Mouse (Mus musculus): Measurements from ENCODE around the gene Ap2b1. TPM values are rescaled to one million over a fixed set of nuclear protein-coding genes. Genes with fewer than 3 reads are reported as not detected.

The Ap2b1 gene
- polyA plus RNA-seq, 1 experiment from 2014 or later, result 127 TPM

DNA sequence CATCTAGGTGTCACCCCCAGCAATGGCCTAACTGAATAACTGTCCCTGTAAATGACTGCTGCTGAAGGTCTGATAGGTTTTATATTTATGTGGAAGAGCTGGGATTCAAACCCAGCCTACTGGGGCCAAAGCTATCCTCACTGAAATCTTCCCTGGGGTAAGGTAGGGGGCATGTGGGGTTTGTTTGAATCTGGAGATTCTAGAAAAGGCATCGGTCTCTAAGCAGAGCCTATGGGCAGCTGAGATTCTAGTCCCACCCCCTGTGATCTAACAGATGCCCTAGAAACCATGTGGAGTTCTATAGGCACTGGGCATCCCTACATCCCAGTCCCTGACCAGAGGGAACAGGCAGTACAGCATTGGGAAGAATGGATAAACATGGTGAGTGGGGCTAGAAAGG, 138.6 kb downstream of the Ap2b1 start, which contains the start of gene 1700020L24Rik:
1700020L24Rik (plus strand) TSS at position 301 of the 400 bp plus-strand sequence.
- peaks cover 19% of the 10 kb centered on the region for H3K27me3 ChIP-seq (replicated peaks)
- ATAC-seq (replicated peaks), result no peak
- WGBS, result 79% methylated on average over 1 of the region's 1 CpGs
- no peaks in the 10 kb centered on the region for H3K36me3 ChIP-seq (replicated peaks)
- H3K27ac ChIP-seq, result no peak within 1 kb of the TSS
- no peak within 1 kb of the TSS for H3K4me3 ChIP-seq
- no peak within 1 kb of the TSS for H3K9ac ChIP-seq
- H3K4me2 ChIP-seq, result no peak within 1 kb of the TSS
- peaks cover under 1% of the 10 kb centered on the region; the same call in 1 of the 2 replicates for H3K4me1 ChIP-seq
- H3K9me3 ChIP-seq, result no peaks in the 10 kb centered on the region

DNA sequence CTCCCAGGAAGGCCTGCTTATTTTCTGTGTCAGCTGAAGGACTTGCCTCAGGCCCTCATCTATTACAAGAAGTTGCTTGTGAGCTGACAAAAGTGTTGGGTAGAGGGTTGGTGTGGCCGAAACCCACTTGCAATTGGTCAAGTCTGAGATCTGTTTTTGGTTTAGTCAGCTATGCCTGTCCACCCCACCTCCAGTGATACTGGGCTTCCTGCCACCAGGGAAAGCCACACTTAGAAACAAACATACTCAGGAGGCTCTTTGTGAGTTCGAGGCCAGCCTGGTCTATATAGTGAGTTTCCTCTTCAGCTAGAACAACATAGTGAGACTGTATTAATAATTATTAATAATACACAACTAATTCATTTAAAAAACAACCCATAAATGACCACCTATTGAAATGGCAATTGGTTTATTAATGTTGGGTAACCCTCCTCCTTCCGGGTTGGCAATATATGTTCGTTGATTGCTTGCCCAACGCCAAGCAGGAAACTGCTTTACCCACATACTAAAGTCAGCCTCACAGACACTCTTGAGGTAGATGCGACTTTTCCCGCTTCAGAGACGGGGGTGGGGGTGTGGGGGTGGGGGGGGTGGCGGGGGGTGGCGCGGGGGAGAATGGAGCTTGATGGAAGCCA, 140.7 kb downstream of the Ap2b1 start:
- peaks cover 40% of the 10 kb centered on the region for H3K27me3 ChIP-seq (replicated peaks)
- H3K4me1 ChIP-seq, result peaks cover 5% of the 10 kb centered on the region
- no peak overlapping the region for H3K27ac ChIP-seq
- 0 out of 2 replicates have a peak overlapping the region, but pooled peaks have one; percentile 56 for H3K9ac ChIP-seq
- no peak for ATAC-seq (replicated peaks)
- H3K36me3 ChIP-seq (replicated peaks), result no peaks in the 10 kb centered on the region
- 34% methylated on average over 11 of the region's 11 CpGs for WGBS
- H3K4me3 ChIP-seq, result peak overlapping the region; percentile 58
- peak overlapping the region; percentile 81 for H3K4me2 ChIP-seq
- H3K9me3 ChIP-seq, result no peaks in the 10 kb centered on the region

DNA sequence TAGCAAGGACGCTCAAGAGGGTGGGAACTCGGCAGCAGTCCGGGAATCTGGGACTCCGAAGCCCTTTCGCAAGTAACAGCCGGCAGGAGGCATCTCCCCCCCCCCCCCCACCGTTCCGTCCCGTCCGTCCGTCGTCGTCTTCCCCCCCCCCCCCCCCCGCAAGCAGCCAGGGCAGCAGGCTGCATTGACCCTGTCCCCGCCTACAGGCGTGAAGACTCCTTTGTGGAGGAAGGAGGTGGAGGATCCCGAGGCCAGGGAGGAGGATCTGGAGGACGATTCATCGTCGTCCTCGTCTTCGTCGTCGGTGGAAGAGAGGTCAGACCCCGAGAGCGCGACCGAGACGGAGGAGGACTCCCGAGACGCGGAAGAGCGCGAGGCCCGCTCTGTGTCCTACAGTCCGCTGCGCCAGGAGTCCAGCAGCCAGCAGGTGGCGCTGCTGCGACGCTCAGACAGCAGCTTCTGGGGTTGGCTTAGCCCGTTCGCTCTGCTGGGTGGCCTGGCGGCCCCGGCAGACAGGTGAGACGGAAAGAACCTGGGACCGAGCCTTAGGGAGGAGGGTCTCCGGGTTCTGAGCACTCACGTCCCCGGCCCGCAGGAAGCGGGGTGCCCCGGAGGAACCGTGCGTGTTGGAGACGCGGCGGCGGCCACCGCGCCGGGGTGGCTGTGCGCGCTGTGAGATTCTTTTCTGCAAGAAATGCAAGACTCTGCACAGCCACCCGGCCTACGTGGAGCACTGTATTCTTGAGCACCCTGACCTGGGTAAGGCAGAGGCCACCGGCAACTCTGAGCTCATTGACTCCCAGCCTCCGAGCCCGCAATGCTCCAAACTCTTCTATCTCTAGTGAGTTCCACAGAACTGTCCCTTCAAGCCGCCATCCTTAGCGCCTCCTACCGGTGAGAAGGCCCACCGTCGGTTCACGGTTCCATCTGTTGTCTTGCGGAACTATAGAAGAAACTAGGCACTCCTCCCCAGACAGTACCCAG, 141.5 kb downstream of the Ap2b1 start:
- no peak overlapping the region; the same call in 1 of the 2 replicates for H3K27ac ChIP-seq

DNA sequence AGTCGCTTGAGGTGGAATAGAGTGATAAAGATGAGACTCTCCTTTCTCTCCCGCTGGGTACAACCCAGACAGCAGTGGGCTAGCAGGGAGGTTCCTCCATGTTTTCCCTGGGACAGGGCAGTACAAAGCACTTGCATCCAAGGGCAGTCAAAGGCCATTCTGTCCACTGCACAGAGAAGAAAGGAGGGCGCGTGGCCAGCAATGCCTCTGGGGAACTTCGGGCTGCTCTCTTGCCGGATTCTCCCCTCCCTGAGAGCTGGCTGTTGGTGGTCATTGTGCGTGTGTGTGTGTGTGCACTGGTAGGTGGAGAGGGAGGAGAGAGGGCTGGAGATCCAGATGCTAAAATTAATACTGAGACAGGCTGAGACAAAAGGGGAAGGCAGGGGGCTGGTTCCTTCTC, 142.4 kb downstream of the Ap2b1 start:
- H3K27me3 ChIP-seq (replicated peaks), result peaks cover 50% of the 10 kb centered on the region
- no peaks in the 10 kb centered on the region for H3K9me3 ChIP-seq
- H3K27ac ChIP-seq, result no peak overlapping the region
- no peak overlapping the region for H3K9ac ChIP-seq
- no peak overlapping the region for H3K4me3 ChIP-seq
- no peak for ATAC-seq (replicated peaks)
- no peaks in the 10 kb centered on the region for H3K36me3 ChIP-seq (replicated peaks)
- peak overlapping the region; percentile 81; the same call in 1 of the 2 replicates for H3K4me2 ChIP-seq
- peaks cover 9% of the 10 kb centered on the region for H3K4me1 ChIP-seq
- WGBS, result 42% methylated on average over 7 of the region's 7 CpGs

More for the DNA sequence above, 141.5 kb downstream of the Ap2b1 start:
- Histone ChIP-seq H3K27me3 (replicated peaks) (peaks cover 48% of the 10 kb centered on the region), H3K4me3 (peak overlapping the region; percentile 58), H3K4me2 (peak overlapping the region; percentile 81), H3K9me3 (no peaks in the 10 kb centered on the region), H3K4me1 (peaks cover 9% of the 10 kb centered on the region), H3K36me3 (replicated peaks) (no peaks in the 10 kb centered on the region), H3K9ac (peak overlapping the region; percentile 56)
- under 1% methylated on average over 63 of the region's 75 CpGs for WGBS
- ATAC-seq (replicated peaks), result peak; percentile 95

DNA sequence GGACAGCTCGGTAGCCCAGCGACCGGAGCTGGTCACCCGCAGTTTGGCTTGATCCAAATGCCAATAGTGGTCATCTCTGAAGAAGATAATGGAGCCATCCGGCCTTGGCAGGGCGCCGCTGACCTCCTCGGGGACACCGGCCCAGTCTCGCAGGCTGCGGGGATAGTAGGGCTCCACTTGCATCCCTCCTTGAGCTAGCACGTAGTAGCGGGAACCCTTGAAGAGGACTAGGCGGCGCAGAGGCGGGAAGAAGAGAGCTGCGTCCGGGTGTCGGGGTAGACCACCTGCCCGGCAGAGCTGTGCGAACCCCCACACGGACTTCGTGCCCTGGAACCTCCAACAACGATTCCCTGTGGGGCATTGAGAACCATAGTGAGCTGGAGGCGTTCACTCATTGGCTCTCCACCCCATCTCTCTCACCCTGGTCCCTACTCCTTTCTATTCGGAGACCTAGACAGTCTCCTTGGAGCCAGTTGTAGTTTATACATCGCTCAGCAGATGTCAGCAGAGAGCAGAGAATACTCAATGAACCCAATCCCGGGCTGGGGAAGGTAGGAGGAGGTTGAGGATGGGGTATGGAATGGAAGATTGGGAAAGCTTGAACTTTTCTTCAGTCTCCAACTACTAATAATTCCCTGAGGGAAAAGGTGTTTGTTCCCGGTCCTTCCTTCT, 143.9 kb downstream of the Ap2b1 start:
- H3K9ac ChIP-seq, result peak overlapping the region; percentile 17
- no peak overlapping the region for H3K27ac ChIP-seq
- peak overlapping the region; percentile 49 for H3K4me2 ChIP-seq
- no peak for ATAC-seq (replicated peaks)
- no peaks in the 10 kb centered on the region for H3K9me3 ChIP-seq
- peaks cover 9% of the 10 kb centered on the region for H3K4me1 ChIP-seq
- H3K27me3 ChIP-seq (replicated peaks), result peaks cover 53% of the 10 kb centered on the region
- WGBS, result 12% methylated on average over 29 of the region's 29 CpGs
- peak overlapping the region; percentile 26 for H3K4me3 ChIP-seq
- no peaks in the 10 kb centered on the region for H3K36me3 ChIP-seq (replicated peaks)

DNA sequence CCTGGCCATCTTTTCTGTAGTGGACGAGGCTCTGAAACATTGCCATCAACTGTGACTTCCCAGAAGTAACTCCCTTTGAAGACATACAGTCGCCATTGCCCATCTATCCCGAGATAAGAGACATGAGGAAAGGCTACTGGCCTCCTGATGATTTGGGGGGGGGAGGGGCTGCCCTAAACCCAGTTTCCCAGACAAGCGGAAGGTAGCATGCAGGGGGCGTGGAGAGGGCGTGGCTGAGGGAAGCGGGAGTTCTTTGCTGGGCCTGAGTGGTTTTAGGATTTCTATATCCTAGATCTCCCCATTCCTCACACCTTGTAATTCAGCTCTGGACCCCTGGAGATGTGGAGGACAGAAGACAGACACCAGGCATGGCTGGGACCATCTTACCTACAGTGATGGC, 145.0 kb downstream of the Ap2b1 start:
- peaks cover 53% of the 10 kb centered on the region for H3K27me3 ChIP-seq (replicated peaks)

DNA sequence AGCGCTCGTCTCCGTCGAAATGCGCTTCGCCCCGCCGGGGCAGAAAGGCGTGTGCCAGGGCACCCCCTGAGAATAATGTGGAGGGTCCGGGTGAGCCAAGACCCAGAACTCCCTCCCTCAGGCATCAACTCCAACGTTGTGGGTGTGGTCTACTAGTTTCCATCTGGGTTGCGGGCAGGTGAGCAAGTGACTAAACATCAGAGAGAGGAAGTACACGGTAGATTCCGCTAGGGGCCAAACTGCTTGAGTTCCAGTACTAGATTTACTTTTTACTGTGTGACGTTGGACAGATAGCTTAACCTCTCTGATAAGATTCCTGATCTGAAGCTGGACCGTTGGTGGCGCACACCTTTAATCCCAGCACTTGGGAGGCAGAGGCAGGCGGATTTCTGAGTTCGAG, 146.2 kb downstream of the Ap2b1 start:
- no peak for ATAC-seq (replicated peaks)
- Histone ChIP-seq H3K4me1 (peaks cover 12% of the 10 kb centered on the region), H3K4me2 (peak overlapping the region; percentile 22), H3K27ac (no peak overlapping the region), H3K36me3 (replicated peaks) (no peaks in the 10 kb centered on the region), H3K9me3 (no peaks in the 10 kb centered on the region), H3K4me3 (peak overlapping the region; percentile 15), H3K9ac (no peak overlapping the region), H3K27me3 (replicated peaks) (peaks cover 49% of the 10 kb centered on the region)
- WGBS, result 30% methylated on average over 19 of the region's 19 CpGs

More for the DNA sequence above, 145.0 kb downstream of the Ap2b1 start:
- Histone ChIP-seq H3K4me1 (peaks cover 12% of the 10 kb centered on the region), H3K4me2 (no peak overlapping the region), H3K4me3 (no peak overlapping the region), H3K36me3 (replicated peaks) (no peaks in the 10 kb centered on the region), H3K27ac (no peak overlapping the region), H3K9me3 (no peaks in the 10 kb centered on the region), H3K9ac (no peak overlapping the region)
- 10% methylated on average over 7 of the region's 7 CpGs for WGBS
- ATAC-seq (replicated peaks), result no peak

DNA sequence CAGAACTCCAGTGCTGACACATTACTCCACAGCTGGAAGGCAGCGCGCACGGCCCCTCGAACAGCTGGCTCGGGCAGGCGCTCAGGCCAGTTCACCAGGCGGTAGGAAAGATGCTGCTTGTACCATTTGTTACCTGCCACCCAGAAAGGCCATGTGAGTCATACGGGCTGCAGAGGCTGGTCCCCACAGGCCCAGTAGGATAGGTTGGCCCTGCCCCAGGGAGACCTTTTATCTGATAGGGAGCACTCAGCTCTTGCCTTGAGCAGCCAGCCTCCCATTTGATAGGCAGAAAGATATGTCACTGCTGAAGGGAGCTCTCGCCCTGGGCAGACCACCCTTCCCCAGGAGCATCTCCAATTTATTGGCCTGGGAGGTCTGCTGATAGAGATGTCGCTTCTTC, 148.8 kb downstream of the Ap2b1 start:
- Histone ChIP-seq H3K4me2 (no peak overlapping the region), H3K4me3 (no peak overlapping the region), H3K27ac (no peak overlapping the region), H3K4me1 (peaks cover 9% of the 10 kb centered on the region), H3K9me3 (no peaks in the 10 kb centered on the region), H3K27me3 (replicated peaks) (peaks cover 31% of the 10 kb centered on the region), H3K36me3 (replicated peaks) (no peaks in the 10 kb centered on the region), H3K9ac (no peak overlapping the region)
- ATAC-seq (replicated peaks), result no peak
- 77% methylated on average over 10 of the region's 10 CpGs for WGBS

DNA sequence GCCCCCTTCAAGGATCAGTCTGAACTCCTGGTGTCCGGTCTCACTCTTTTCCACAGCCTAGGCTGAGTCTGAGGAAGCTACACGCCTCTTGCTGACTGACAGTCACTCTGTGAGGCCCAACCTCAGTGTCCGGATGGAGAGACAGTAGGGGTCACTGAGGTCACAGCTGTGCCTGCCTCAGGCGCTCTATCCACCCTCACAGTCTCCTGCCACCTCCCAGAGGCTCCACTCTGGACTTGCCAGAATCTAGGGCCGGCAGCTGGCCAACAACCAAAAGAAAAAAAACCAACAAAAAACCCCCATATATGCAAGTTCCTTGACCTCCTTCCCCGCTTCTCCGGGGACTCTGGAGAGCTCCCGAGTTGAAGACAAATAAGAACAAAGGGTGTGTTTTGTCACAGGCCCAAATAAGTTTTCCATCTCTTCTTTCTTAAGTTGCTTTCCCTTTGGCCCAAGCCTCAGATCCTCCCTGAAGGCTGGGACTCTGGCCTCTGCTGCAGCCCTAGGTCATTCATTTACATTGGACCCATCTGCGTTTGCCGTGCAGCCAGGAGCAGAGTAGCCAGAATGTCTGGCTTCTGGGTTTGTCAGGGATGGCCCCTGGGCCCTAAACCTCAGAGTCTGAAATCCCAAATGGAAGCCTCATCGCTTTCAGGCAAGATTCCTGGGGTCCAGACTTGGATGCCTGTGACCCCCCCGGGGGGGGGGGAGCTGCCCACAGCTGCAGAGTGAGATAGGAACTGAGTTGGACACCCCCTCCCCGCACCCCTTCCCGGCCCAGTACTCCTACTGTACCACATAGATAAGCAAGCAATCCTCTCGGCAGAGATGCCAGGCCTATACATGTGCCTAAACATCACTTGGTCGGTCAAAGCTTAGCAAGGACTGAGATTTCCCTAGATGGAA, 149.4 kb downstream of the Ap2b1 start:
- no peak overlapping the region for H3K9ac ChIP-seq
- no peaks in the 10 kb centered on the region for H3K36me3 ChIP-seq (replicated peaks)
- H3K4me2 ChIP-seq, result no peak overlapping the region
- H3K9me3 ChIP-seq, result no peaks in the 10 kb centered on the region
- peaks cover 26% of the 10 kb centered on the region for H3K27me3 ChIP-seq (replicated peaks)
- H3K27ac ChIP-seq, result no peak overlapping the region
- no peak for ATAC-seq (replicated peaks)
- 46% methylated on average over 16 of the region's 16 CpGs for WGBS
- peaks cover 7% of the 10 kb centered on the region for H3K4me1 ChIP-seq
- H3K4me3 ChIP-seq, result no peak overlapping the region

DNA sequence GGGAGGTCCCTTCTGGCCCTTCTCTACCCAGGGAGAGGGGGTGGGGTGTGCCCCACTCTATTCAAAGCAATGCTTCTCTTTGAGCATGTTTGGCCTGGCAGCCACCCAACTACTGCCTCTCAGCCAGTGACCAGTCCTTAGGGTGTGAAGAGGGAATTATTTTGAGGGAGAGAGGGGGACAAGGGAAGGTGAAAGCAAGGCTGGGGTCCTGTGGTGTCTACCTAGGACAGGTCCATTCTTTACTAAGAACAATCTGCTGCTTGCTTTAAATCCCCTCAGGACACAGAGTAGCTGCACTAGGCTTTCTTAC, 150.1 kb downstream of the Ap2b1 start:
- ATAC-seq (replicated peaks), result no peak
- H3K4me3 ChIP-seq, result no peak overlapping the region
- H3K27ac ChIP-seq, result no peak overlapping the region
- no peaks in the 10 kb centered on the region for H3K36me3 ChIP-seq (replicated peaks)
- H3K9me3 ChIP-seq, result no peaks in the 10 kb centered on the region
- no peak overlapping the region for H3K9ac ChIP-seq
- no peak overlapping the region for H3K4me2 ChIP-seq
- peaks cover 20% of the 10 kb centered on the region for H3K27me3 ChIP-seq (replicated peaks)
- peaks cover 7% of the 10 kb centered on the region for H3K4me1 ChIP-seq

DNA sequence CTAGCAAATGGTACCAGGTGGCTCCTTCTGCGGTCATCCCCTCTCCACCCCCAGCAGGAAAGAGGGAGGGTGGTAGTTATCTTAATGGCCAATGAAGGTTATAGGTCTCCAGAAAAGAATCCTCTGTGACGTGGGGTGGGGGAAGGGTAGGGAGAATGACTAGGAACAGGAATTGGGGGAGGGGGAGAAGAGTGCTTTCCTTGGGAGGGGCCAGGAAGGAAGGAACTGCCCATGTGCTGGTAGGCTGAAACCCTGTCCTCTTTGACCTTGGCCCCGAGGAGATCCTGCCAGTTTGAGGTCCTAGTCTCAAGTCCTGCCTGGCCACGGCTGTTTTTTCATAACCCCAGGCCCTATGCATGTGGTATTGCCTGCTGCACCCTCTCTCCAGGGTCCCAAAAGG, 150.5 kb downstream of the Ap2b1 start:
- Histone ChIP-seq H3K9me3 (no peaks in the 10 kb centered on the region), H3K9ac (no peak overlapping the region), H3K4me1 (peaks cover 7% of the 10 kb centered on the region), H3K4me2 (no peak overlapping the region), H3K4me3 (no peak overlapping the region), H3K27me3 (replicated peaks) (peaks cover 16% of the 10 kb centered on the region), H3K27ac (no peak overlapping the region), H3K36me3 (replicated peaks) (no peaks in the 10 kb centered on the region)
- WGBS, result 67% methylated on average over 4 of the region's 4 CpGs
- ATAC-seq (replicated peaks), result no peak

Measured in midbrain, embryonic 15.5 days (tissue).